Mouse (Mus musculus): Measurements from ENCODE around the gene Il9r. TPM values are rescaled to one million over a fixed set of nuclear protein-coding genes. Genes with fewer than 3 reads are reported as not detected.
"Not testable (repeated sequence)": the region's sequence is repeated elsewhere in the genome, so short reads cannot be mapped to it uniquely, and the experiment has no call there.

The Il9r gene
- polyA plus RNA-seq, 1 experiment from 2014 or later: 0.09 TPM

- Histone ChIP-seq H3K4me2 (peak overlapping the region; percentile 10; the same call in 1 of the 2 replicates), H3K9ac (no peak overlapping the region), H3K36me3 (peaks cover 23% of the 10 kb centered on the region), H3K9me3 (no peaks in the 10 kb centered on the region), H3K4me3 (replicated peaks) (no peak overlapping the region), H3K4me1 (peaks cover 46% of the 10 kb centered on the region), H3K27ac (0 out of 2 replicates have a peak overlapping the region, but pooled peaks have one; percentile 3), H3K27me3 (replicated peaks) (no peaks in the 10 kb centered on the region)
- WGBS: 61% methylated on average over 6 of the region's 6 CpGs
- no peak for ATAC-seq (ENCODE audit: insufficient read depth, low FRiP score, low read depth)
Observed at GRCm38 (mm10) chr11:32218501-32219050, 18.5 kb upstream of the Il9r start.

- no peak overlapping the region for H3K27ac ChIP-seq
- H3K9me3 ChIP-seq: no peaks in the 10 kb centered on the region
- H3K36me3 ChIP-seq: peaks cover 37% of the 10 kb centered on the region
- no peak overlapping the region for H3K4me2 ChIP-seq
- no peaks in the 10 kb centered on the region for H3K27me3 ChIP-seq (replicated peaks)
- 29% methylated on average over 8 of the region's 8 CpGs for WGBS
- H3K4me1 ChIP-seq: peaks cover 33% of the 10 kb centered on the region
- no peak overlapping the region for H3K4me3 ChIP-seq (replicated peaks)
- no peak for ATAC-seq (ENCODE audit: insufficient read depth, low FRiP score, low read depth)
- no peak overlapping the region for H3K9ac ChIP-seq
Observed at GRCm38 (mm10) chr11:32216851-32217250, 16.8 kb upstream of the Il9r start.

DNA sequence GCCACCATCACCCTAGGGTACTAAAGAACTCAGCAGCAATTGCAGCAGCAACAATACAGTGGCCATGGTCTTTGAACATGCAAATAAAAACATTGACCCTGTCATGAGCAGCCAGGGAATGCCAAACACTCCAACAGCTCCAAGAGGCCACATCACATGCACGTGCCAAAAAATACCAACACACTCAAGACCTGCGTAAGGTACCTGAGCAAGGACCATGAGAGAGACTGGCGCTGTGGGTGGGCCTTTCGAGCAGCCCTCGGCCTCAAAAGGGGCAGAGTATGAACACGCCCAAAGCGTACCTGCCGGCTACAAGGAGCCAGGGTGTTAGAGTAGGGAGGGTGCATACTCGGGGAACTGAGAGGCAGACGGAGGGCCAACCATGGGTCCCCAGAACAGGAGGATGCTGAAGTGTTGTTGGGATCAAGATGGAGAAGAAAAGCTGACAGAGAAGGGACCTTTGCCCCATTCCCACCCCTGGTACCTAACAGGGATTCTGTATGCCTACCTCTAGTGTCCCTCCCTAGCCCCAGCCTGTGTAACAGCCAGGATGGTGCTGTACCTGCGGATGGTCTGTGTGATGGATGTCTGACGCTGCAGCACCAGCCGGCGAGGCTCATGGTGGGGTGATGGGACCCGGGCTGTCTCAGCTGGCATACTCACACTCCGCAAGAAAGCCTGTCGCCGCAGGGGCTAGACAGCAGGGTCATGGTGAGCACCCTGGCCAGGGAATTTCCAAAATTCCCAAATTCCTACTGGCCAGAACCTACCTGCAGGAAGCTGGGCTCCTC is 15.5 kb upstream of the Il9r start:
- WGBS: 91% methylated on average over 18 of the region's 18 CpGs
- Histone ChIP-seq H3K36me3 (peaks cover 47% of the 10 kb centered on the region), H3K4me2 (no peak overlapping the region)

GRCm38 (mm10) chr11:32210623-32211022 is 10.5 kb upstream of the Il9r start:
- WGBS: 79% methylated on average over 9 of the region's 9 CpGs
- H3K9me3 ChIP-seq: no peaks in the 10 kb centered on the region
- peaks cover 5% of the 10 kb centered on the region; the same call in 1 of the 2 replicates for H3K4me1 ChIP-seq
- H3K4me3 ChIP-seq (replicated peaks): no peak overlapping the region
- H3K4me2 ChIP-seq: no peak overlapping the region
- no peak for ATAC-seq (ENCODE audit: insufficient read depth, low FRiP score, low read depth)
- H3K36me3 ChIP-seq: peaks cover 77% of the 10 kb centered on the region
- H3K27ac ChIP-seq: no peak overlapping the region
- H3K27me3 ChIP-seq (replicated peaks): no peaks in the 10 kb centered on the region
- H3K9ac ChIP-seq: no peak overlapping the region

More for the DNA sequence above, 15.5 kb upstream of the Il9r start:
- ATAC-seq (ENCODE audit: insufficient read depth, low FRiP score, low read depth): no peak
- Histone ChIP-seq H3K27ac (no peak overlapping the region), H3K27me3 (replicated peaks) (no peaks in the 10 kb centered on the region), H3K4me1 (peaks cover 28% of the 10 kb centered on the region), H3K9ac (no peak overlapping the region), H3K9me3 (no peaks in the 10 kb centered on the region), H3K4me3 (replicated peaks) (no peak overlapping the region)

DNA sequence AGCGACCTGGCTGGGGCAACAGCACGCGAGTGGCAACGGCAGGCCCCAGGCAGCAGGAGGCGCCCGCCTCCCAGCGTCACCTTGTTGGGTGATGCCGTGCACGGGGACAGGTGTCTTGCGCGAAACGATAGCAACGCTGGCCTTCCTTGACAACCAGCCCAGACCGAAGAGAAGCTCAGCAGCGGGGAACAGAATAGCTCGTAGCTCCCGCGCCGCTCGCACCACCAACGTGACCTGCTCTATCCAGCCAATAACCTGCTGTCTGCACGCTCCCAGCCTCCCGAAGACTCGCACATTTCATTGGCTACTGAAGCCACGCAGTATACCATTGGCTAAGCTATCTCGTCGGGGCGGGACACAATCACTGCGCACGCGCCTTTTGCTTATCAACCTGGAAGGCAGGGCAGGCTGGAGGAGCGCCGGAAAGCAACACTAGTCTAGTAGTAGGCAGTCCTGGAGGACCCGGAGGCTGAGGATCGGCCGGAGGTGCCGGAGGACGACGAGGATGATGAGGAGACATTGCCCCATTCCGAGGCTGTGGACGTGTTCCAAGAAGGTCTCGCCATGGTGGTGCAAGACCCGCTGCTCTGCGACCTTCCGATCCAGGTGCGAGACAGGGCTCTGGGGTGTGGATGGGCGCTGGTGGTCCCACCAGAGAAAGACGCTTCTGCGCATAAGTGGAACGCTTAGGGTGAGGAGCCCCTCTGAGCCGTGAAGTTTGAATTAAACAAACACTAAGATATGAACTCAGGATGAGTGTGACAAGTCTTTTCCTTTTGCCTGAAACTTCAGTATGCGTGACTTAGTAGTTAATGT is 5.2 kb upstream of the Il9r start, which contains the start of gene Snrnp25:
Gene Snrnp25 (plus strand): TSS at position 358 of the 816 bp plus-strand sequence.
- Histone ChIP-seq H3K4me3 (replicated peaks) (peak within 1 kb of the TSS; percentile 57), H3K9ac (peak within 1 kb of the TSS; percentile 42), H3K4me2 (peak within 1 kb of the TSS; percentile 80), H3K9me3 (no peaks in the 10 kb centered on the region), H3K27me3 (replicated peaks) (no peaks in the 10 kb centered on the region), H3K36me3 (peaks cover 30% of the 10 kb centered on the region), H3K27ac (peak within 1 kb of the TSS; percentile 70), H3K4me1 (peaks cover 10% of the 10 kb centered on the region)
- peak; percentile 100 for ATAC-seq (ENCODE audit: insufficient read depth, low FRiP score, low read depth)
- WGBS: under 1% methylated on average over 52 of the region's 52 CpGs

GRCm38 (mm10) chr11:32201922-32202685 is 2.0 kb upstream of the Il9r start:
- ATAC-seq (ENCODE audit: insufficient read depth, low FRiP score, low read depth): no peak
- WGBS: 74% methylated on average over 11 of the region's 11 CpGs

DNA sequence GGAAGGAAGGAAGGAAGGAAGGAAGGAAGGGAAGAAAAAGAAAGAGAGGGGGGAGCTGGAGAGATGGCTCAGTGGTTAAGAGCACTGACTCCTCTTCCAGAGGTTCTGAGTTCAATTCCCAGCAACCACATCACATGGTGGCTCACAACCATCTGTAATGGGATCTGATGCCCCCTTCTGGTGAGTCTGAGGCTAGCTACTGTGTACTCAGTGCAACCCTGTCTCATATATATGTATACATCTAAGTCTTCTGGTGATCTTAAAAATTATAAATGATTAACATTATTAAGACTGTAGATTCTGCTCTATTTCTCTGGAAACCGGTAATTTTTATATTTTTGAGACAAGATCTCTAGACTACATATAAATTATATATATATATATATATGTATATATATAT is 913 bp upstream of the Il9r start:
- H3K27me3 ChIP-seq (replicated peaks); ATAC-seq (ENCODE audit: insufficient read depth, low FRiP score, low read depth); H3K9ac ChIP-seq: not testable (repeated sequence)

More at GRCm38 (mm10) chr11:32201922-32202685, 2.0 kb upstream of the Il9r start:
- Histone ChIP-seq H3K4me2 (no peak overlapping the region), H3K4me3 (replicated peaks) (no peak overlapping the region), H3K36me3 (no peaks in the 10 kb centered on the region), H3K9me3 (no peaks in the 10 kb centered on the region), H3K9ac (no peak overlapping the region), H3K27ac (no peak overlapping the region), H3K4me1 (peaks cover 10% of the 10 kb centered on the region), H3K27me3 (replicated peaks) (no peaks in the 10 kb centered on the region)

GRCm38 (mm10) chr11:32199230-32199629 is 849 bp downstream of the Il9r start:
- no peak overlapping the region for H3K4me3 ChIP-seq (replicated peaks)
- no peaks in the 10 kb centered on the region for H3K4me1 ChIP-seq
- H3K4me2 ChIP-seq: no peak overlapping the region
- ATAC-seq (ENCODE audit: insufficient read depth, low FRiP score, low read depth): no peak
- no peak overlapping the region for H3K9ac ChIP-seq
- no peaks in the 10 kb centered on the region for H3K9me3 ChIP-seq
- H3K36me3 ChIP-seq: no peaks in the 10 kb centered on the region
- H3K27me3 ChIP-seq (replicated peaks): no peaks in the 10 kb centered on the region
- no peak overlapping the region for H3K27ac ChIP-seq
- WGBS: 52% methylated on average over 6 of the region's 6 CpGs

More for the DNA sequence above, 913 bp upstream of the Il9r start:
- H3K4me2 ChIP-seq; H3K9me3 ChIP-seq; H3K36me3 ChIP-seq; H3K4me1 ChIP-seq; H3K4me3 ChIP-seq (replicated peaks); H3K27ac ChIP-seq: not testable (repeated sequence)
- 44% methylated on average over 1 of the region's 1 CpGs for WGBS

GRCm38 (mm10) chr11:32198256-32198955 is 1.7 kb downstream of the Il9r start:
- H3K4me2 ChIP-seq: no peak overlapping the region
- WGBS: 70% methylated on average over 14 of the region's 14 CpGs
- H3K4me1 ChIP-seq: no peaks in the 10 kb centered on the region
- H3K9me3 ChIP-seq: no peaks in the 10 kb centered on the region
- no peaks in the 10 kb centered on the region for H3K36me3 ChIP-seq
- no peak overlapping the region for H3K4me3 ChIP-seq (replicated peaks)
- no peak overlapping the region for H3K9ac ChIP-seq
- H3K27ac ChIP-seq: no peak overlapping the region
- ATAC-seq (ENCODE audit: insufficient read depth, low FRiP score, low read depth): no peak
- no peaks in the 10 kb centered on the region for H3K27me3 ChIP-seq (replicated peaks)

- Histone ChIP-seq H3K9ac (no peak overlapping the region), H3K4me2 (no peak overlapping the region), H3K27ac (no peak overlapping the region), H3K4me3 (replicated peaks) (no peak overlapping the region), H3K36me3 (no peaks in the 10 kb centered on the region), H3K4me1 (no peaks in the 10 kb centered on the region), H3K27me3 (replicated peaks) (no peaks in the 10 kb centered on the region), H3K9me3 (no peaks in the 10 kb centered on the region)
- no peak for ATAC-seq (ENCODE audit: insufficient read depth, low FRiP score, low read depth)
- WGBS: 41% methylated on average over 3 of the region's 3 CpGs
Observed at GRCm38 (mm10) chr11:32197766-32198165, 2.3 kb downstream of the Il9r start.

- ATAC-seq (ENCODE audit: insufficient read depth, low FRiP score, low read depth): no peak
- Histone ChIP-seq H3K4me3 (replicated peaks) (no peak overlapping the region), H3K36me3 (no peaks in the 10 kb centered on the region), H3K4me2 (no peak overlapping the region), H3K9ac (no peak overlapping the region), H3K27ac (no peak overlapping the region), H3K27me3 (replicated peaks) (no peaks in the 10 kb centered on the region), H3K9me3 (no peaks in the 10 kb centered on the region), H3K4me1 (no peaks in the 10 kb centered on the region)
- 65% methylated on average over 6 of the region's 6 CpGs for WGBS
Observed at GRCm38 (mm10) chr11:32196727-32197126, 3.4 kb downstream of the Il9r start.
